Mouse (Mus musculus): ENCODE measurements at regions not wholly inside any gene's neighbourhood (a gene's known extent, or its start where the extent isn't known, plus 50 kb on each side); places are given as distances from the start of the nearest gene placed in this dataset.

DNA sequence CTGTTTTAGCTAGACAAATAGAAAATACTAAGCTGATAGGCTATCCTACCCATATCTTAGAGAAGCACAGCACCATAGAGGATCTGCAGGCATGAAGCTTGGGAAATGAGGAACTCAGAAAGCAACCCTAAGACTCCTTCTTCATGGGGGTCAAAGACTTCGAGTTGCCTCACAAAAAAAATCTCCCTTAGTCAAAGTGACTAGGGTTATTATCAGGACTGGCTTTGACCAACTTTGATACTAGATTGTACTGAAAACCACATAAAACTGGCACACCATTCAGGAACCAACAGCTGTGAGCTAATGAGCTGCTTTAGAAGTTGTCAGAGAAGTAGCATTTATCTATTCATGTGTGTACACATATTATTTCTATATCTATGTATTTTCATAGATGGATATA lies 931.2 kb upstream of the Gm7489 start:
- Histone ChIP-seq H3ac (ENCODE audit: control insufficient read depth, insufficient read length) (no peak overlapping the region), H3K27me3 (ENCODE audit: control insufficient read depth, insufficient read depth, insufficient read length) (no peaks in the 10 kb centered on the region), H3K79me2 (ENCODE audit: control insufficient read depth, insufficient read depth) (no peaks in the 10 kb centered on the region), H3K4me2 (ENCODE audit: low read depth) (no peak overlapping the region), H3K36me3 (ENCODE audit: control insufficient read depth, insufficient read depth) (no peaks in the 10 kb centered on the region), H3K4me3 (no peak overlapping the region)
- TF ChIP-seq TCF12 (IDR thresholded peaks at IDR 0.05; ENCODE audit: insufficient read depth, poor library complexity, severe bottlenecking) (no peak), MYOD1 (IDR thresholded peaks at IDR 0.05; ENCODE audit: control insufficient read depth in 1 of 3, insufficient read length in 2 of 3, low read depth in 2 of 3) (no peak), CEBPB (IDR thresholded peaks at IDR 0.05; ENCODE audit: insufficient read depth, poor library complexity, severe bottlenecking) (no peak), SRF (IDR thresholded peaks at IDR 0.05; ENCODE audit: control insufficient read depth, insufficient read length, low read depth) (no peak), USF1 (IDR thresholded peaks at IDR 0.05; ENCODE audit: low read depth) (no peak), E2F4 (IDR thresholded peaks at IDR 0.05; ENCODE audit: insufficient read depth) (no peak), POLR2AphosphoS2 (IDR thresholded peaks at IDR 0.05; ENCODE audit: insufficient read length, low read depth) (no peak), TCF3 (IDR thresholded peaks at IDR 0.05; ENCODE audit: insufficient read length, low read depth) (no peak)

DNA sequence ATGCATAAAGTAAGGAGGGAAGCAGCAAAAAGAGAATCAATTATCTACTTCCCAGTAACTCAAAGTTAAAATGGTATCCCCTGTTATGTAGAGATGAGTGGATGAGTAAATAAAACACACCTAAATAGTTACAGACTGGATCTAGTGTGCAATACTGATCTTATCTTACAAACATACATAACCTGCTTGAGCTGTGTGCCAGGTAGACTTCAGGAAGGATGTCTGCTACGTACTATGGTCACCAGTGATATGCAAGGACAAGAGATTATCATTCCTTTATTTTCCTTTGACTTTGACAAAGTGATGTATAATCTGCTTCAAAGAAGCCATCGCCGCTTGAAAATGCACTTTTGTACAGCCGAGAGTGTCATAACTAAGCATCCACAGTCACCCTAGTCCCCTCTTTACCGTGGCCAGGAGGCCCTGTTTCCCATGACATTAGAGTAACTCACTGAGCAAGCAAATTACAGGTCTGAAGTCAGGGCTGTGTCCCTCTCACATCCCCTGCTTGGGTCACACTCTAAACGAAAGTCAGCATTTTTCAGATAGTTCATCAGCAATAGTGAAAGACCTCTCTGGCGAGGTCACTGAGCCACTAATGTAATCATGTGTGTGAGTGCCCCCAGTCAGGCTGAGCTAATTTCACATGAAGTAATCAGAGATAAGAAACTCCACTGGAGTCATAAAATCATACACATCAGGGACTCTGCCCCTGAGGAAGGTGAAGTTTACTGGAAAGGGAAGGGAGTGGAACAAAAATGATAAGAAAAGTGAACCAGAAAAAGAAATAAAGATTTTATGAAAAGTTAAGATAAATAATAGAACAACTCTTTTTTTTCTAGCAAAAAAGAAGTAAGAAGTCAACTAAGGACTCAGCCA lies 929.8 kb upstream of the Gm7489 start:
- H3K79me2 ChIP-seq (ENCODE audit: control insufficient read depth, insufficient read depth), result no peaks in the 10 kb centered on the region
- no peaks in the 10 kb centered on the region for H3K27me3 ChIP-seq (ENCODE audit: control insufficient read depth, insufficient read depth, insufficient read length)
- no peaks in the 10 kb centered on the region for H3K36me3 ChIP-seq (ENCODE audit: control insufficient read depth, insufficient read depth)
- H3ac ChIP-seq (ENCODE audit: control insufficient read depth, insufficient read length), result no peak overlapping the region
- H3K4me2 ChIP-seq (ENCODE audit: low read depth), result no peak overlapping the region
- H3K4me3 ChIP-seq, result no peak overlapping the region
- TF ChIP-seq CEBPB (IDR thresholded peaks at IDR 0.05; ENCODE audit: insufficient read depth, poor library complexity, severe bottlenecking) (no peak), POLR2AphosphoS2 (IDR thresholded peaks at IDR 0.05; ENCODE audit: insufficient read length, low read depth) (no peak), POLR2A (IDR thresholded peaks at IDR 0.05; ENCODE audit: insufficient read length, low read depth) (no peak), MYOG (IDR thresholded peaks at IDR 0.05; ENCODE audit: control insufficient read depth in 1 of 3, insufficient read depth in 1 of 3, insufficient read length in 2 of 3, low read depth in 2 of 3) (no peak), SRF (IDR thresholded peaks at IDR 0.05; ENCODE audit: control insufficient read depth, insufficient read length, low read depth) (no peak), MAX (IDR thresholded peaks at IDR 0.05; ENCODE audit: low read depth) (no peak), REST (IDR thresholded peaks at IDR 0.05; ENCODE audit: insufficient read depth, insufficient read length) (no peak), MYOD1 (IDR thresholded peaks at IDR 0.05; ENCODE audit: control insufficient read depth in 1 of 3, insufficient read length in 2 of 3, low read depth in 2 of 3) (no peak), TCF3 (IDR thresholded peaks at IDR 0.05; ENCODE audit: insufficient read length, low read depth) (no peak), TCF12 (IDR thresholded peaks at IDR 0.05; ENCODE audit: insufficient read depth, poor library complexity, severe bottlenecking) (no peak), USF1 (IDR thresholded peaks at IDR 0.05; ENCODE audit: low read depth) (no peak), E2F4 (IDR thresholded peaks at IDR 0.05; ENCODE audit: insufficient read depth) (no peak)

DNA sequence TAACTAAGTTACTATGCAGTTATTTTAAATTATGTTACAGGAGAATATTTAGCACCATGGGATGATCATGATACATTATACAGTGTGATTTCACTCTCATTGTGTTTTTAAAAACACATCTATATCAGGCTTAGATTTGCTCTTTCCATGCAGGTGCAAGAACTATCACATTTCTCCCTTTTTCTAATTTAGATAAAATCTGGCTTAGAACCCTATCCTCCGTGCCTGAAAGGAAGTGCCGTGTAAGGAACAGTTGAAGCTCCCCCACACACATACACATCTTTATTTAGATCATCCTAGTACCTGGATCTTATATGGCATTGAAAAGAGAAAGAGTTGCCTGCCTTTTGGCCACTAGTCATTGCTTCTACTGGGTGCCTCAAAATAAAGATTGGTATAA lies 925.0 kb upstream of the Gm7489 start:
- Histone ChIP-seq H3K36me3 (ENCODE audit: control insufficient read depth, insufficient read depth) (no peaks in the 10 kb centered on the region), H3K27me3 (ENCODE audit: control insufficient read depth, insufficient read depth, insufficient read length) (no peaks in the 10 kb centered on the region), H3K79me2 (ENCODE audit: control insufficient read depth, insufficient read depth) (no peaks in the 10 kb centered on the region), H3K4me2 (ENCODE audit: low read depth) (no peak overlapping the region), H3ac (ENCODE audit: control insufficient read depth, insufficient read length) (no peak overlapping the region), H3K4me3 (no peak overlapping the region)
- TF ChIP-seq MAX (IDR thresholded peaks at IDR 0.05; ENCODE audit: low read depth) (no peak), TCF12 (IDR thresholded peaks at IDR 0.05; ENCODE audit: insufficient read depth, poor library complexity, severe bottlenecking) (no peak), CEBPB (IDR thresholded peaks at IDR 0.05; ENCODE audit: insufficient read depth, poor library complexity, severe bottlenecking) (no peak)

DNA sequence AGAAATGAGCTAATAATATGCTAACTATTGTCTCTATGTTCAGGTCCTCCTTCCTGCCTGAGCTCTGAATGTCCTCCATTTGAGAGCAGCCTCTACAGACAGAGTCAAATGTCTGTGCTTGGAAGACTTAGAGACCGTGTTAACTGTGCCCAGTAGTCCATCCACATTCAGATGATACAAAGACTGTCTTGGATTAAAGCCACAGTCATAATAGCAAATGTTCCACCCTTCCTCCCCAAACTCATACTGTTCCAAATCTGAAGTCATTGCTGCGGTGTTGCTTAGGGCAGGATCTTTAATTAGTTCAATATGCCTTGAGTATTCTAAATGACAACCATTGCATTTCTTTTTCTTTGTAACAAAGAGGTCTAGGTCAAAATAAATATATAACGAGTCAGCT lies 923.2 kb upstream of the Gm7489 start:
- Histone ChIP-seq H3K36me3 (ENCODE audit: control insufficient read depth, insufficient read depth) (no peaks in the 10 kb centered on the region), H3K79me2 (ENCODE audit: control insufficient read depth, insufficient read depth) (no peaks in the 10 kb centered on the region), H3ac (ENCODE audit: control insufficient read depth, insufficient read length) (no peak overlapping the region), H3K4me2 (ENCODE audit: low read depth) (no peak overlapping the region), H3K27me3 (ENCODE audit: control insufficient read depth, insufficient read depth, insufficient read length) (no peaks in the 10 kb centered on the region), H3K4me3 (no peak overlapping the region)
- TF ChIP-seq POLR2A (IDR thresholded peaks at IDR 0.05; ENCODE audit: insufficient read length, low read depth) (no peak), E2F4 (IDR thresholded peaks at IDR 0.05; ENCODE audit: insufficient read depth) (no peak), MAX (IDR thresholded peaks at IDR 0.05; ENCODE audit: low read depth) (no peak), MYOD1 (IDR thresholded peaks at IDR 0.05; ENCODE audit: control insufficient read depth in 1 of 3, insufficient read length in 2 of 3, low read depth in 2 of 3) (no peak), POLR2AphosphoS2 (IDR thresholded peaks at IDR 0.05; ENCODE audit: insufficient read length, low read depth) (no peak), REST (IDR thresholded peaks at IDR 0.05; ENCODE audit: insufficient read depth, insufficient read length) (no peak), CEBPB (IDR thresholded peaks at IDR 0.05; ENCODE audit: insufficient read depth, poor library complexity, severe bottlenecking) (no peak)

DNA sequence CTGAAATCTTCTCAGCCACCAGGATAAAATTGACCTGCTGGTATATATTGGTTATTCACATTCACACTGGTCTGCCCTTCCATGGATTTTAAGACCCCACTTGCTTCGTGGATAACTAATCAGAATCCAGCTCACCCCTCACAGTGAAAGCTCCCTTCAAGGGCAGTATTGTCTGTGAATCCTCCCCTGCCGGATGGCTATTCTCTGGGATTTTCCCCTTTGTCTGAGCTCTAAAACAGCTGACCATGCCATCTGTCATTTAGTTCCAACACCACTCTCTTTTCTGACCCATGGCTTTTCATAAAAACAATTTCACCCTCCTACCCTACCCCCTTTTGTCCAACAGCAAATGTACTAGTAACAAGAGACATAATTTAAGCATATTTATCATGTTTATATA lies 920.8 kb upstream of the Gm7489 start:
- Histone ChIP-seq H3K4me2 (ENCODE audit: low read depth) (no peak overlapping the region), H3K4me3 (no peak overlapping the region), H3K36me3 (ENCODE audit: control insufficient read depth, insufficient read depth) (no peaks in the 10 kb centered on the region), H3K27me3 (ENCODE audit: control insufficient read depth, insufficient read depth, insufficient read length) (no peaks in the 10 kb centered on the region), H3ac (ENCODE audit: control insufficient read depth, insufficient read length) (no peak overlapping the region), H3K79me2 (ENCODE audit: control insufficient read depth, insufficient read depth) (no peaks in the 10 kb centered on the region)
- TF ChIP-seq MYOD1 (IDR thresholded peaks at IDR 0.05; ENCODE audit: control insufficient read depth in 1 of 3, insufficient read length in 2 of 3, low read depth in 2 of 3) (peak in 2 of 3 experiments; percentile 8 to 47), MAX (IDR thresholded peaks at IDR 0.05; ENCODE audit: low read depth) (no peak)
